Mouse (Mus musculus) testis, adult 2 months (tissue): ENCODE measurements around the gene Dazap1. TPM values are rescaled to one million over a fixed set of nuclear protein-coding genes. Genes with fewer than 3 reads are reported as not detected.
"Not testable (repeated sequence)": the region's sequence is repeated elsewhere in the genome, so short reads cannot be mapped to it uniquely, and the experiment has no call there.

ENCODE experiments used
- H3K27ac ChIP-seq: fragments of 200-500 bp; 2 replicates; pipeline ENCODE4 v1.5.1; 2012; ENCODE audit warnings: low read depth, low read length; ENCODE audit not compliant: control insufficient read depth, insufficient read depth
- H3K27me3 ChIP-seq: fragments of 200-500 bp; 2 replicates; pipeline ENCODE4 v1.6.1; 2012; ENCODE audit warnings: mild to moderate bottlenecking, low read length, moderate library complexity; ENCODE audit not compliant: control insufficient read depth, insufficient read depth
- H3K36me3 ChIP-seq: fragments of 200-500 bp; 2 replicates; pipeline ENCODE4 v1.6.1; 2012; ENCODE audit warnings: mild to moderate bottlenecking, low read length; ENCODE audit not compliant: control insufficient read depth, insufficient read depth
- H3K4me1 ChIP-seq: fragments of 200-500 bp; 2 replicates; pipeline ENCODE4 v1.6.1; 2012; ENCODE audit warnings: low read length; ENCODE audit not compliant: control insufficient read depth, insufficient read depth
- H3K4me3 ChIP-seq: fragments of 200-500 bp; 2 replicates; pipeline ENCODE4 v1.5.1; 2012; ENCODE audit warnings: low read depth, mild to moderate bottlenecking, low read length, moderate library complexity, mixed read lengths; ENCODE audit not compliant: control insufficient read depth
- CTCF ChIP-seq: fragments of 200-500 bp; IDR thresholded peaks from 2 replicates; pipeline ENCODE4 v1.5.1; 2012; ENCODE audit warnings: low read depth, mild to moderate bottlenecking, inconsistent platforms, low read length, moderate library complexity; ENCODE audit not compliant: control insufficient read depth, insufficient read depth, insufficient replicate concordance
- POLR2A ChIP-seq: fragments of 200-500 bp; IDR thresholded peaks from 2 replicates; pipeline ENCODE4 v1.6.1; 2012; ENCODE audit warnings: low read depth, mild to moderate bottlenecking, inconsistent platforms, low read length, moderate library complexity; ENCODE audit not compliant: control insufficient read depth
- polyA plus RNA-seq: library from polyadenylated mRNA; depleted of rRNA; stranded (reverse); fragments of >200 nt; gene quantifications from 2 replicates; pipeline ENCODE4 v1.2.3, GENCODE M21; 2012

Gene Dazap1
- polyA plus RNA-seq, 1 experiment = 97.5 TPM

DNA sequence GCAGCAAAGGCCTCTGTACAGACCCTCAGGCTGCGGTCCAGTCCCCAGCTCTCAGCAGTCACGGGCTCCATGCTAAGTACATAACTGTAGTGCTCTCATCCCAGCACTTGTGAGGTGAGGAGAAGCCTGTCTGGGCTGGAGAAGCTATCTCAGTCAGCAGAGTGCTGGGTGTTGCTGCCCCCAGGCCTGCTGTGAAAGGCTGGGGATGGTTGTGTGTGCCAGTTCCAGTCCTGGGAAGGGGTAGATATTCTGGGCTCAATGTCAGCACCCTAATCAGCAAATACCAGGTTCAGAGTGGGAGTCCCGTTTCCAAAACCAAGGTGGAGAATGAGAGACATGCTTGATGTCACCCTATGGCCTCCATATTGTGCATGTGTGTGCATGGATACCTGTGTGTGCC is 18.7 kb upstream of the Dazap1 start:
- Histone ChIP-seq H3K4me1 (no peaks in the 10 kb centered on the region), H3K4me3 (no peak overlapping the region), H3K27me3 (no peaks in the 10 kb centered on the region), H3K36me3 (peaks cover 2% of the 10 kb centered on the region; the same call in 1 of the 2 replicates), H3K27ac (no peak overlapping the region)
- TF ChIP-seq POLR2A (no peak), CTCF (no peak)

GRCm38 (mm10) chr10:80244791-80245399 is 16.4 kb upstream of the Dazap1 start:
- no peak for TF ChIP-seq CTCF
- TF ChIP-seq POLR2A = no peak
- no peaks in the 10 kb centered on the region for H3K27me3 ChIP-seq
- no peaks in the 10 kb centered on the region for H3K4me1 ChIP-seq
- no peak overlapping the region for H3K4me3 ChIP-seq
- no peaks in the 10 kb centered on the region; the same call in 1 of the 2 replicates for H3K36me3 ChIP-seq
- no peak overlapping the region for H3K27ac ChIP-seq

- Histone ChIP-seq H3K27ac (no peak overlapping the region), H3K4me3 (no peak overlapping the region), H3K36me3 (no peaks in the 10 kb centered on the region; the same call in 1 of the 2 replicates)
These were observed 15.7 kb upstream of the Dazap1 start for GRCm38 (mm10) chr10:80245600-80245999.

DNA sequence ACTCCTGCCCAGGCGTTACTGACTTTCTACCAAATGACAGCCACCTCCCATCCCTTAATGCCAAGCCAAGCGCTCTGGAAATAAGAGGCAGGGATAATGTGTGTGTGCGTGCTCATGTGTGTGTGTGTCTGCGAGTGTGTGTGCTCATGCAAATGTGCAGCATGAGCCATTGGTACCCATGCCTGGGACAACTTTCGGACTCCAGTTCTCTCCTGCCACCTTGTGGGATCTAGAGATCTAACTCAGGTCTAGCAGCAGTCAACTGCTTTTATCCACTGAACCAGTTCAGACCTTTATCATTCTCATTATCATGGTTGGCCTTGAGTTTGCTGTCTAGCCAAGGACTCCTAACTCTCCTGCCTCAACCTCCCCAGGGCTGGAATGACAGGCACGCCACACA is 13.4 kb upstream of the Dazap1 start:
- H3K4me3 ChIP-seq = no peak overlapping the region
- H3K4me1 ChIP-seq = 0 out of 2 replicates have a peak, but pooled peaks cover 2% of the 10 kb centered on the region

More at GRCm38 (mm10) chr10:80245600-80245999, 15.7 kb upstream of the Dazap1 start:
- Histone ChIP-seq H3K4me1 (0 out of 2 replicates have a peak, but pooled peaks cover 2% of the 10 kb centered on the region), H3K27me3 (no peaks in the 10 kb centered on the region)
- no peak for TF ChIP-seq POLR2A
- peak; percentile 40 for TF ChIP-seq CTCF

GRCm38 (mm10) chr10:80248437-80248836 is 12.8 kb upstream of the Dazap1 start:
- not testable (repeated sequence) for H3K27me3 ChIP-seq, H3K36me3 ChIP-seq, H3K27ac ChIP-seq

More for the DNA sequence above, 13.4 kb upstream of the Dazap1 start:
- no peaks in the 10 kb centered on the region for H3K27me3 ChIP-seq
- no peaks in the 10 kb centered on the region for H3K36me3 ChIP-seq
- no peak overlapping the region for H3K27ac ChIP-seq
- TF ChIP-seq CTCF (peak; percentile 21; the same call in 1 of the 2 replicates), POLR2A (no peak)

GRCm38 (mm10) chr10:80248971-80249640 is 12.2 kb upstream of the Dazap1 start, which contains the start of gene Ndufs7:
Ndufs7 (plus strand) TSS chr10:80249121.
- Histone ChIP-seq H3K4me1 (0 out of 2 replicates have a peak, but pooled peaks cover 2% of the 10 kb centered on the region), H3K27me3 (no peaks in the 10 kb centered on the region), H3K36me3 (no peaks in the 10 kb centered on the region), H3K4me3 (peak within 1 kb of the TSS; percentile 94), H3K27ac (peak within 1 kb of the TSS; percentile 82)
- TF ChIP-seq CTCF (no peak), POLR2A (peak; percentile 67)

More at GRCm38 (mm10) chr10:80248437-80248836, 12.8 kb upstream of the Dazap1 start:
- H3K4me1 ChIP-seq, H3K4me3 ChIP-seq: not testable (repeated sequence)

DNA sequence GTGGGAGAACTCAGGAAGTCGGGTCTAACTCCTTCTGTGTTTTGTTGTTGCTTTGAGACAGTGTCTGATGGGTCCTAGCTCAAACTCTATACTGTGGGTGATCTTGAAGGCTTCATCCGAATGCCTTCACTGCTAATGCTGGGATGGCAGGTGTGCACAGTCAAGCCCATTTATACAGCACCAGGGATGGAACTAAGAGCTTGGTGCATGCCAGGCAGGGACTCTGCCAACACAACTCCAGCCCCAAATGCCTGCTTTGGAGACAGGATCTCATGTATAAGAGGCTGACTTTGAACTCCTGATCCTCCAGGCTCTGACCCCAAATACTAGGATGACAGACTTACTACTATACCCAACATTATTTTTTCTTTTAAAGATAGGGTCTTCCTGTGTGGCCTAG is 11.2 kb upstream of the Dazap1 start:
- Histone ChIP-seq H3K4me3 (peak overlapping the region; percentile 94; the same call in 1 of the 2 replicates), H3K36me3 (no peaks in the 10 kb centered on the region), H3K4me1 (0 out of 2 replicates have a peak, but pooled peaks cover 2% of the 10 kb centered on the region), H3K27ac (no peak overlapping the region), H3K27me3 (no peaks in the 10 kb centered on the region)
- TF ChIP-seq CTCF (no peak), POLR2A (no peak)
